Mouse (Mus musculus): ENCODE results near the gene Cabin1.

DNA sequence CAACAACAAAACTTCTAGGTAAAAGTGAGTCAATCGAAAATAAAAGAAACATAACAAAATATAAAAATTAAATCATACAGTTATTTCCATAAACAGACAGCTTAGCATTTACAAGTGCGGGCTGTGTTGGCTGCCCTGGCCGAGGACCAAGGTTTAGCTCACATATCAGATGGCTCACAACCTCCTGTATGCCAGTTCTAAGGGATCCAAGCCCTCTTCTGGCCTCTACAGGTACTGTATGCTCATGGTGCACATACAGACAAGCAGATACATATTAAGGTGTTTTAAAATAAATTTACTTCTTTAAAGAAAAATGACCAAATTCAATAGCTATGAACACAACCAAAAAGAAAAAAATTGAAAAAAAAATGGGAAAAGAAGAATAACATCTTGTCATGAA lies 3.8 kb downstream of the Cabin1 start:
- no peak for TF ChIP-seq POLR2A (IDR thresholded peaks at IDR 0.05; ENCODE audit: borderline replicate concordance, low read depth, low read length)
- TF ChIP-seq CTCF (IDR thresholded peaks at IDR 0.05; ENCODE audit: low read depth, low read length) = no peak
